In the genomic region with DNA sequence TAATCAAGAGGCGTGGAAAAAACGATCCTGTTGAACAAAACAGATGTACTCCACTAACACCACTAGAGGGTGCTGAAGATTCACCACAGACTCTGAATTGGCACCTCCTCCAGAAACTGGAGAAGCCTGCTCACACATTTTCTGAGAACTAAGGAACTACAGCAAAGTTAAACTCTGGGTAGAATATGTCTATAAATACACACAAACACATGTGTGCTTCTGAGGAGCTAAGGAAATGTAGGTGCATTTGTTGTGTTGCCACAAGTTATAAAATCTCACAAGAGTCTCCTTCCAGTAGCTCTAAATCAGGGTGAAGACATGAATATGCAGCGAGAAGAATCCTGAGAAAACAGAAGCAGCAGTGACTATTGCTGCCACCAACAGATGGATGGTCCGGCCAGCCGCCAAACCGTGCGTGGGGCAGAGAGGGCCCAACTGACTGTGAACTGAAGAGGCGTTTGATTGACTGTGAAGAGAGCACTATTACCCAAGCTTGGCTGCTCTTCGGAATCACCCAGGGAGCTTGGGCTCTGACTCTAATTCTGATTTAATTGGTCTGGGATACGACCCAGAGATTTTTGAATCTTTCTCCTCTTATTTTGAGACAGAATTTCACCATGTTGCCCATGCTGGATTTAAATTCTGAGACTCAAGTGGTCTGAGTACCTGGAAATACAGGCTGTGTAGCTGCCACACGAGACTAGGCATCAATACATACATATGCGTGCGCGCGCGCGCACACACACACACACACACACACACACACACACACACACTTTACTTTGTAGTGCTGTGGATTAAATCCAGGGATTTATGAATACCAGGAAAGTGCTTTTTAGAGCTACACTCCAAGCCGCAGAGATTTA, we compare ENCODE assay signal across 9 mouse cellular contexts. TPM values are rescaled to one million over a fixed set of nuclear protein-coding genes. Genes with fewer than 3 reads are reported as not detected.
DNase-seq lines count a peak whose midpoint lies in the region; ATAC-seq lines count a peak whose summit lies in the region.
"Had no signal": no experiment of that assay in that cellular context is flagged by ENCODE, and none has a peak within 500 bp of the region (broad histone marks: within the 10 kb centered on the region; RNA-seq: fewer than 3 reads in every experiment).

No protein-coding gene starts in this region.

- H3K36me3 ChIP-seq in heart, embryonic 10.5 days, result no peaks in the 10 kb centered on the region
- H3K36me3 ChIP-seq in kidney, embryonic 14.5 days (ENCODE audit: control insufficient read depth, insufficient read depth, low read length), result no peaks in the 10 kb centered on the region
- H3K36me3 ChIP-seq in limb, embryonic 10.5 days, result no peaks in the 10 kb centered on the region

- DNase-seq in adrenal gland, adult 8-10 months, result peak; percentile 10
- DNase-seq in embryo, embryonic 9.5 days (ENCODE audit: extremely low spot score), result peak; percentile 71
- DNase-seq in heart, embryonic 10.5 days (ENCODE audit: low spot score), result no peak
- DNase-seq in limb, embryonic 10.5 days (ENCODE audit: low spot score), result peak; percentile 36
- peak; percentile 9 to 18 for DNase-seq in natural killer cell, adult 2 months (ENCODE audit: low spot score in 2 of 2)
- DNase-seq in testis, postnatal 14 days (ENCODE audit: low spot score), result peak; percentile 22

- H3K9ac ChIP-seq in kidney, embryonic 14.5 days (ENCODE audit: low read depth, low read length), result no peak overlapping the region

- no peaks in the 10 kb centered on the region for H3K9me3 ChIP-seq in heart, embryonic 10.5 days
- no peaks in the 10 kb centered on the region for H3K9me3 ChIP-seq in kidney, embryonic 14.5 days (ENCODE audit: control insufficient read depth, low read length)
- H3K9me3 ChIP-seq in limb, embryonic 10.5 days (replicated peaks), result no peaks in the 10 kb centered on the region

- WGBS in heart, embryonic 10.5 days, result 60% methylated on average over 18 of the region's 18 CpGs
- 47% methylated on average over 18 of the region's 18 CpGs for WGBS in kidney, embryonic 14.5 days
- WGBS in limb, embryonic 10.5 days, result 60% methylated on average over 18 of the region's 18 CpGs

- 0 out of 2 replicates have a peak overlapping the region, but pooled peaks have one; percentile 53 for H3K27ac ChIP-seq in heart, embryonic 10.5 days
- H3K27ac ChIP-seq in kidney, embryonic 14.5 days (ENCODE audit: low read depth, low read length), result no peak overlapping the region
- no peak overlapping the region for H3K27ac ChIP-seq in limb, embryonic 10.5 days

- no peaks in the 10 kb centered on the region for H3K27me3 ChIP-seq in heart, embryonic 10.5 days (ENCODE audit: insufficient read depth, poor library complexity, severe bottlenecking)
- H3K27me3 ChIP-seq in kidney, embryonic 14.5 days (ENCODE audit: control insufficient read depth, insufficient read depth, low read length), result no peaks in the 10 kb centered on the region
- H3K27me3 ChIP-seq in limb, embryonic 10.5 days (ENCODE audit: low read depth, poor library complexity, severe bottlenecking), result no peaks in the 10 kb centered on the region

- peak; percentile 92 for ATAC-seq in CD4-positive, CD25-positive, alpha-beta regulatory T cell, adult 4 months
- peak; percentile 71; the same call in 1 of the 2 replicates for ATAC-seq in kidney, embryonic 14.5 days (ENCODE audit: low FRiP score, low TSS enrichment)

- H3K4me2 ChIP-seq in kidney, embryonic 14.5 days (replicated peaks; ENCODE audit: low read depth, low read length), result peak overlapping the region; percentile 22

- H3K4me1 ChIP-seq in heart, embryonic 10.5 days, result peaks cover 10% of the 10 kb centered on the region; the same call in 1 of the 2 replicates
- H3K4me1 ChIP-seq in kidney, embryonic 14.5 days (ENCODE audit: control insufficient read depth, insufficient read depth, low read length), result no peaks in the 10 kb centered on the region
- H3K4me1 ChIP-seq in limb, embryonic 10.5 days, result no peaks in the 10 kb centered on the region

- H3K4me3 ChIP-seq in heart, embryonic 10.5 days, result no peak overlapping the region
- no peak overlapping the region for H3K4me3 ChIP-seq in kidney, embryonic 14.5 days (ENCODE audit: low read length)
- no peak overlapping the region for H3K4me3 ChIP-seq in limb, embryonic 10.5 days
- H3K4me3 ChIP-seq: erythroblast, embryonic 14.5 days had no signal

RNA-seq across cellular contexts. Expression of gene Khdc1b, which starts 28.2 kb away (rescaled TPM):
- polyA plus RNA-seq in CD4-positive, CD25-positive, alpha-beta regulatory T cell, adult 4 months (2017; shearing (Covaris generic)), result under 1 TPM in 1 of 2 experiments, not detected in 1; 0.20 TPM
- not detected for total RNA-seq in adrenal gland, adult 8-10 months (2022)
- polyA plus RNA-seq in heart, embryonic 10.5 days (2016; fragmentation: Nextera tagmentation; extraction: Ambion mirVana), result 0.08 TPM in 1 of 2 replicates, not detected in the other
- polyA plus RNA-seq in kidney, embryonic 14.5 days (2014; fragmentation: Nextera tagmentation; extraction: Ambion mirVana), result 0.09 TPM in 1 of 2 replicates, not detected in the other
- polyA plus RNA-seq in limb, embryonic 10.5 days (2016; fragmentation: Nextera tagmentation; extraction: Ambion mirVana), result 0.13 TPM in 1 of 2 replicates, not detected in the other
- polyA plus RNA-seq: erythroblast, embryonic 14.5 days had no signal

RNA-seq across cellular contexts. Expression of gene Khdc1c, which starts 43.4 kb away (rescaled TPM):
- not detected for polyA plus RNA-seq in CD4-positive, CD25-positive, alpha-beta regulatory T cell, adult 4 months (2017; shearing (Covaris generic))
- total RNA-seq in adrenal gland, adult 8-10 months (2022), result not detected
- polyA plus RNA-seq in heart, embryonic 10.5 days (2016; fragmentation: Nextera tagmentation; extraction: Ambion mirVana), result not detected in 2 replicates
- not detected in 2 replicates for polyA plus RNA-seq in kidney, embryonic 14.5 days (2014; fragmentation: Nextera tagmentation; extraction: Ambion mirVana)
- not detected in 2 replicates for polyA plus RNA-seq in limb, embryonic 10.5 days (2016; fragmentation: Nextera tagmentation; extraction: Ambion mirVana)
- polyA plus RNA-seq: erythroblast, embryonic 14.5 days had no signal
